Mouse (Mus musculus) forebrain, embryonic 16.5 days (tissue): ENCODE measurements at regions not wholly inside any gene's neighbourhood (a gene's known extent, or its start where the extent isn't known, plus 50 kb on each side); places are given as distances from the start of the nearest gene placed in this dataset.

Experiments used
- ATAC-seq: fragments of 200-750 bp; cut with Nextera tagmentation; 2 replicates; pipeline ENCODE4 v1.8.0; 2017; ENCODE audit warnings: mild to moderate bottlenecking, moderate library complexity
- H3K27ac ChIP-seq: fragments of 300-500 bp; sonication (generic); 2 replicates; pipeline ENCODE4 v1.5.1; 2014; ENCODE audit warnings: low read length, control low read depth
- H3K27me3 ChIP-seq: fragments of 300-500 bp; sonication (generic); replicated peaks from 2 replicates; pipeline ENCODE4 v1.6.1; 2014; ENCODE audit warnings: low read length; ENCODE audit not compliant: control insufficient read depth, insufficient read depth
- H3K36me3 ChIP-seq: fragments of 300-500 bp; sonication (generic); 2 replicates; pipeline ENCODE4 v1.6.1; 2014; ENCODE audit not compliant: control insufficient read depth, insufficient read depth
- H3K4me1 ChIP-seq: fragments of 300-500 bp; sonication (generic); replicated peaks from 2 replicates; pipeline ENCODE4 v1.6.1; 2014; ENCODE audit warnings: low read length; ENCODE audit not compliant: control insufficient read depth, insufficient read depth
- H3K4me2 ChIP-seq: fragments of 300-500 bp; sonication (generic); 2 replicates; pipeline ENCODE4 v1.6.1; 2014; ENCODE audit warnings: mild to moderate bottlenecking, low read length, control low read depth
- H3K4me3 ChIP-seq: fragments of 300-500 bp; sonication (generic); replicated peaks from 2 replicates; pipeline ENCODE4 v1.5.1; 2014; ENCODE audit warnings: mild to moderate bottlenecking, low read length, control low read depth
- H3K9ac ChIP-seq: fragments of 300-500 bp; sonication (generic); replicated peaks from 2 replicates; pipeline ENCODE4 v1.6.1; 2014; ENCODE audit warnings: low read depth, low read length, control low read depth
- H3K9me3 ChIP-seq: fragments of 300-500 bp; sonication (generic); 2 replicates; pipeline ENCODE4 v1.6.1; 2016; ENCODE audit warnings: low read length; ENCODE audit not compliant: control insufficient read depth
- WGBS: fragments of 180-500 bp; shearing (Covaris S2); extraction: QIAGEN DNeasy Blood & Tissue Kit; methylation state at CpG from one replicate; pipeline ENCODE4 v1.1.7; 2014; 5-methylcytosine and 5-hydroxymethylcytosine counted together

DNA sequence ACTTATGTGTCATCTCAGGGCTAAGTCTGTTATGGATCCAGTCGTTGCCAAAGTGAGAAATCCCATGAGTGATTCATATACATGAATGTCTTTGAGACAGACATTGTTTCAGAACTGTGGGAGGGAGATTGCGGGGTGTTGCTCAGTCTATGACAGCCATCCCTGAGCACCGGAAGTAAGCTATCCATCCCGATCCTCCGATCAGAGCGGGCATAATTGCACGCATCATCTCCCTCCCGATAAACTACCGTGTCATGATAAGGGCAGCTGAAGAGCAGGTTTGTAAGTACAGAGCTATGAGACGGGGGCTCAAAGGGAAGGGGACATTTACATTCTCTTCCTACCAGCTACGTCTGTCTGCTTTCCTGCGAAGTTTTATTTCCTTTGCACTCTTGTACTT lies 715.0 kb upstream of the Adgrl2 start:
- Histone ChIP-seq H3K9ac (no peak overlapping the region), H3K27ac (no peak overlapping the region), H3K27me3 (no peaks in the 10 kb centered on the region), H3K4me1 (no peaks in the 10 kb centered on the region), H3K4me2 (peak overlapping the region; percentile 46), H3K36me3 (no peaks in the 10 kb centered on the region), H3K4me3 (peak overlapping the region; percentile 31), H3K9me3 (no peaks in the 10 kb centered on the region)
- WGBS, result 58% methylated on average over 12 of the region's 12 CpGs
- ATAC-seq, result no peak; the same call in none of the 2 replicates

- Histone ChIP-seq H3K4me3 (no peak overlapping the region), H3K27me3 (no peaks in the 10 kb centered on the region), H3K36me3 (no peaks in the 10 kb centered on the region), H3K27ac (no peak overlapping the region), H3K4me2 (no peak overlapping the region), H3K9ac (no peak overlapping the region), H3K4me1 (no peaks in the 10 kb centered on the region), H3K9me3 (no peaks in the 10 kb centered on the region)
- ATAC-seq, result no peak
- WGBS, result 96% methylated on average over 4 of the region's 4 CpGs
These were observed 714.1 kb upstream of the Adgrl2 start for GRCm38 (mm10) chr3:149704478-149704877.

GRCm38 (mm10) chr3:149683561-149683960 lies 693.2 kb upstream of the Adgrl2 start:
- H3K27ac ChIP-seq, result no peak overlapping the region
- H3K4me2 ChIP-seq, result no peak overlapping the region
- WGBS, result 63% methylated on average over 4 of the region's 4 CpGs
- ATAC-seq, result no peak
- no peak overlapping the region for H3K9ac ChIP-seq
- no peak overlapping the region for H3K4me3 ChIP-seq
- H3K27me3 ChIP-seq, result no peaks in the 10 kb centered on the region
- H3K9me3 ChIP-seq, result no peaks in the 10 kb centered on the region
- H3K4me1 ChIP-seq, result no peaks in the 10 kb centered on the region
- no peaks in the 10 kb centered on the region for H3K36me3 ChIP-seq

GRCm38 (mm10) chr3:149682246-149682645 lies 691.9 kb upstream of the Adgrl2 start:
- no peak overlapping the region for H3K4me3 ChIP-seq
- H3K9me3 ChIP-seq, result no peaks in the 10 kb centered on the region
- H3K36me3 ChIP-seq, result no peaks in the 10 kb centered on the region
- WGBS, result 79% methylated on average over 5 of the region's 5 CpGs
- H3K27me3 ChIP-seq, result no peaks in the 10 kb centered on the region
- H3K4me1 ChIP-seq, result no peaks in the 10 kb centered on the region
- H3K4me2 ChIP-seq, result no peak overlapping the region
- no peak for ATAC-seq
- no peak overlapping the region for H3K9ac ChIP-seq
- no peak overlapping the region for H3K27ac ChIP-seq

DNA sequence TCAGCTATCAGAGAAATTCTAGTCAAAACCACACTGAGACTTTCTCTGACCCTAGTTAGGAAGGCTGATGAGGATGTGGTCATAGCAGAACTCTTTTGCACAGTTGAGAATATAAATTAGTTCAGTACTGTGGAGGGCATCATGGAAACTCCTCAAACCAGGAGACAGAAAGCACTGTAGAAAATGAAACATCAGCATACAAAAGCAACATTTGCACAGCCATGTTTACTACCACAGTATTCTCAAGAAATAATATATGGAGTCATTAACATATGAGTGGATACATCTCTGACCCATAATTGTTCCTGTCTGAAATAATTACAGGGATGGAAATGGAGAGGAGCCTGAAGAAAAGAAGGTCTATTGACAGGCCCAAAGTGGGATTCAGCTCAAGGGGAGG lies 683.6 kb upstream of the Adgrl2 start:
- no peak overlapping the region for H3K4me2 ChIP-seq
- no peak overlapping the region for H3K27ac ChIP-seq
- no peaks in the 10 kb centered on the region for H3K27me3 ChIP-seq
- no peak overlapping the region for H3K9ac ChIP-seq
- H3K4me3 ChIP-seq, result no peak overlapping the region
- H3K36me3 ChIP-seq, result no peaks in the 10 kb centered on the region
- no peaks in the 10 kb centered on the region for H3K9me3 ChIP-seq
- ATAC-seq, result peak; percentile 75
- no peaks in the 10 kb centered on the region for H3K4me1 ChIP-seq

DNA sequence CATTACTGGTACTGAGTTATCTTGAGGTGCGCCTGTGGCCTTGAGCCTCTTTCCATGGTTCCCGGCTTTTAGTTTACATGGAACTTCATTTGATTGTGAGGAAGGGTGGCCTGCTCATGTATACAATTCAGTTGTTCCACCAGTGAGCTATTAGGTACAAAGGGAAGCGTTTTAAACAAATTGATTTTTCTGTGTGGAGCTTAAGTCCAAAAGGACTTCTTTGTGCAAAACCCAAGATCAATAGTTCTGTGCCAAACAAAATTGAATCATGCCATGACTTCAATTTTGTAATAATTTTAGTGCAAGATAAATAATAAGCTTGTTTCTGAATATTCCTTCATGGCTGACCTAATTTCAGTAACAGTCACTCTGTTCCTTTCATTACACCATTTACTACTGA lies 674.3 kb upstream of the Adgrl2 start:
- no peak overlapping the region for H3K9ac ChIP-seq
- WGBS, result 89% methylated on average over 3 of the region's 3 CpGs
- ATAC-seq, result no peak

DNA sequence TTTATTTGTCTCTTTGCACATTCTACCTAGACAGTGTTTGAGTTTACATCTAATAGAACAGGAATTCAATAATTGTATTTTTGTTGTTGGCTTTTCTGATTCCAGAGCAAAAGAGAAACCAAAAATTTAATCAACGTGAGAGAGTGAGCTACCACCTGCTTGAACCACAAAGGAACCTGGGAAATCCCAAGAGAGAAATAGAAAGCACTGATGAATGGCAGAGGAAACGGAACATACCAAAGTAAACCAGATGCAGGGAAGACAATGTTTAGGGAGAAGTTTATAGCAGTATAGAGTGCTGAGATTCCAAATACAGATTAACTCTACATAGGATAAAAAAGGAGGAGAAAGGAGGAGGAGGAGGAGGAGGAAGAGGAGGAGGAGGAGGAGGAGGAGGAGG lies 648.0 kb upstream of the Adgrl2 start:
- 79% methylated on average over 2 of the region's 2 CpGs for WGBS

More for the DNA sequence above, 674.3 kb upstream of the Adgrl2 start:
- Histone ChIP-seq H3K4me3 (no peak overlapping the region), H3K27me3 (no peaks in the 10 kb centered on the region), H3K9me3 (no peaks in the 10 kb centered on the region), H3K27ac (no peak overlapping the region), H3K4me1 (no peaks in the 10 kb centered on the region), H3K36me3 (no peaks in the 10 kb centered on the region), H3K4me2 (no peak overlapping the region)

DNA sequence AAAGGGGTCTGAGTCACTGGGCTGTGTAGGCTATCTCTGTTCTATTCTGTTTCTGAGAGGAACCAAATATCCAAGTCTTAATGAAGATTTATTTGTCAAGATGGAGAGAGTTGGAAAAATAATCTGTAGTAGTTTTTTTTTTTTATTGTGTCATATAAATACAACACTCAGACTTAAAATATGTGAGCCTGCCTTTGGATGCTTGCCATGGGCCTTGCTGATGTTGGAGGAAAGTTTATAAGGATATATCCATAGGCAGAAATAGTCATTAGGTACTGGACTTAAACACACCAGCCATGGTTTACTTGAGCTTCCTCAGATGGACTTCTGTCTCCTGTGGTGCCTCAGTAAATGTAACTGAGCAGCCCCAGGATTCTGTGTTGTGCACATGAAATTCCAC lies 635.8 kb upstream of the Adgrl2 start:
- Histone ChIP-seq H3K9me3 (no peaks in the 10 kb centered on the region), H3K27ac (no peak overlapping the region), H3K4me1 (no peaks in the 10 kb centered on the region), H3K27me3 (no peaks in the 10 kb centered on the region), H3K4me2 (no peak overlapping the region), H3K9ac (no peak overlapping the region), H3K4me3 (no peak overlapping the region), H3K36me3 (no peaks in the 10 kb centered on the region)
- ATAC-seq, result no peak

More for the DNA sequence above, 648.0 kb upstream of the Adgrl2 start:
- Histone ChIP-seq H3K27ac (no peak overlapping the region), H3K36me3 (no peaks in the 10 kb centered on the region), H3K27me3 (no peaks in the 10 kb centered on the region), H3K4me2 (no peak overlapping the region), H3K4me1 (no peaks in the 10 kb centered on the region), H3K9me3 (no peaks in the 10 kb centered on the region), H3K9ac (no peak overlapping the region), H3K4me3 (no peak overlapping the region)
- ATAC-seq, result no peak

DNA sequence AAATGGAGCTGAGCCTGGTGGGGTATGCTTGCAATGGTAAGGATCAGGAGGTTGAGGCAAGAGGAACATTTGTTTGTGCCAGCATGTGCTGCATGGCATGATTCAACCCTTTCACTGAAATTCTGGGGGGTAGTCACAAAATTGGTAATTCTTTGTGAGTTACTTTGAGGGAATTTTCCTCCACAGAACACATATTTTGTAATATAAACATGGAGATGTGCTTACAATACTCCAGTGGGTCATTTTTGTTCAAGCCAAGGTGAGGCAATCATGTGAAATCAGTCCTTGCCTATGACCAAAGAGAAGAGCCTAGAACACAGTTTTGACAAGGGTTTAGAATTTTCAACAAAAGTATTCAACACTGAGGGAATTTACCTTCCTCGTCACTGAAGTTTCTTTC lies 635.1 kb upstream of the Adgrl2 start:
- no peaks in the 10 kb centered on the region for H3K27me3 ChIP-seq
- H3K4me3 ChIP-seq, result no peak overlapping the region
- H3K36me3 ChIP-seq, result no peaks in the 10 kb centered on the region
- no peaks in the 10 kb centered on the region for H3K4me1 ChIP-seq
- H3K4me2 ChIP-seq, result no peak overlapping the region
- H3K9me3 ChIP-seq, result no peaks in the 10 kb centered on the region
- H3K9ac ChIP-seq, result no peak overlapping the region
- ATAC-seq, result no peak
- 100% methylated on average over 1 of the region's 1 CpGs for whole genome bisulfite sequencing
- no peak overlapping the region for H3K27ac ChIP-seq

DNA sequence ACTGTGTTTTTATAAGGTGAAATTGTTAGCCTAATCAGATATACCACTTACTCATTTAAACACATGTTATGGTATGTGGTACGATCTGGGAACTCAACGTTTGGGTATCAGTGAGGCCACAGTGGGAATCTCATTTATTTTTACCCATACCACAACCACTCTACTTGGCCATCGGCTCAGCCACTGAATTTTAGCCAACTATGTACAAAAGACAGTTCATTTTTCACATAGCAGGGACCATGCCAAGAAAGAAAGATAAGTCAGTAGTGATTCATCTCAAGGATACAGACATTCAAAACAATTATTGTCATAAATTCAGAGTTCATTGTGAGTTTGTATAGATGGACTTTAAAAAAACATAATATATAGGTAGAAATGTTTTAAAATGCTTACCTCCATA lies 634.7 kb upstream of the Adgrl2 start:
- no peak overlapping the region for H3K9ac ChIP-seq
- no peak overlapping the region for H3K4me2 ChIP-seq
- WGBS, result 87% methylated on average over 3 of the region's 3 CpGs
- no peak overlapping the region for H3K4me3 ChIP-seq
- H3K27ac ChIP-seq, result no peak overlapping the region
- H3K27me3 ChIP-seq, result no peaks in the 10 kb centered on the region
- no peaks in the 10 kb centered on the region for H3K9me3 ChIP-seq
- no peaks in the 10 kb centered on the region for H3K4me1 ChIP-seq
- no peaks in the 10 kb centered on the region for H3K36me3 ChIP-seq
- no peak for ATAC-seq
